Mouse (Mus musculus): Measurements from ENCODE around the gene St6galnac5. TPM values are rescaled to one million over a fixed set of nuclear protein-coding genes. Genes with fewer than 3 reads are reported as not detected.

Gene St6galnac5
- total and polyA plus RNA-seq, 2 experiments from 2014 or later = 12.4 to 12.9 TPM

GRCm38 (mm10) chr3:152951634-152952545 lies 30.2 kb downstream of the St6galnac5 start:
- no peak for DNase-seq (ENCODE audit: low spot score)
- WGBS = 77% methylated on average over 11 of the region's 11 CpGs
- Histone ChIP-seq H3K4me2 (ENCODE audit: low read depth, low read length) (no peak overlapping the region), H3K4me1 (ENCODE audit: insufficient read depth, low read length) (no peaks in the 10 kb centered on the region), H3K4me3 (ENCODE audit: low read length) (no peak overlapping the region), H3K36me3 (ENCODE audit: insufficient read depth, low read length) (no peaks in the 10 kb centered on the region), H3K27ac (no peak overlapping the region), H3K9ac (replicated peaks; ENCODE audit: low read length) (no peak overlapping the region), H3K9me3 (ENCODE audit: low read length) (no peaks in the 10 kb centered on the region), H3K27me3 (ENCODE audit: insufficient read depth, low read length) (no peaks in the 10 kb centered on the region)
- no peak for ATAC-seq
- TF ChIP-seq CTCF (IDR thresholded peaks at IDR 0.05; ENCODE audit: low read depth) = no peak

DNA sequence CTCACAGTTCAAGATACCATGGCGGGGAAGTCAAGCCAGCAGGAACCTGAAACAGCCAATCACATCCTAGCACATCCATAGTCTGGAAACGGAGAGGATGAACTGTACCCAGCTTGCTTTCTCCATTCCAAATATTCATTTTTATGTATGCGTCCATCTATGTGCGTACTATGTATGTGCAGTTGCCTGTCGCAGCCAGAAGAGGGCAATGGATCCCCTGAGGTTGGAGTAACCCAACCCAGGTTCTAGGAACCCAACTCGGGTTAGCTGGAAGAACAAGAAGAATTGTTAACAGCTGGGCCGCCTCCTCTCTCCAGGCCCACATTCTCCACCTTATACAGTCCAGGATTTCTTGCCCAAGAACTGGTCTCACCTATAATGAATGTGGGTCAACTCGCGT lies 31.1 kb downstream of the St6galnac5 start:
- Histone ChIP-seq H3K27ac (no peak overlapping the region), H3K27me3 (ENCODE audit: insufficient read depth, low read length) (no peaks in the 10 kb centered on the region), H3K4me2 (ENCODE audit: low read depth, low read length) (no peak overlapping the region), H3K4me1 (ENCODE audit: insufficient read depth, low read length) (no peaks in the 10 kb centered on the region), H3K4me3 (ENCODE audit: low read length) (no peak overlapping the region), H3K36me3 (ENCODE audit: insufficient read depth, low read length) (no peaks in the 10 kb centered on the region), H3K9me3 (ENCODE audit: low read length) (no peaks in the 10 kb centered on the region), H3K9ac (replicated peaks; ENCODE audit: low read length) (no peak overlapping the region)
- TF ChIP-seq CTCF (IDR thresholded peaks at IDR 0.05; ENCODE audit: low read depth) = no peak
- DNase-seq (ENCODE audit: low spot score) = no peak
- no peak for ATAC-seq
- WGBS = 95% methylated on average over 9 of the region's 9 CpGs

GRCm38 (mm10) chr3:152950299-152950698 lies 31.7 kb downstream of the St6galnac5 start:
- H3K4me1 ChIP-seq (ENCODE audit: insufficient read depth, low read length) = no peaks in the 10 kb centered on the region
- H3K36me3 ChIP-seq (ENCODE audit: insufficient read depth, low read length) = no peaks in the 10 kb centered on the region
- ATAC-seq = no peak
- no peak for TF ChIP-seq CTCF (IDR thresholded peaks at IDR 0.05; ENCODE audit: low read depth)
- H3K4me2 ChIP-seq (ENCODE audit: low read depth, low read length) = no peak overlapping the region
- no peaks in the 10 kb centered on the region for H3K9me3 ChIP-seq (ENCODE audit: low read length)
- 95% methylated on average over 5 of the region's 5 CpGs for WGBS
- no peak for DNase-seq (ENCODE audit: low spot score)
- H3K4me3 ChIP-seq (ENCODE audit: low read length) = no peak overlapping the region
- H3K27ac ChIP-seq = no peak overlapping the region
- H3K9ac ChIP-seq (replicated peaks; ENCODE audit: low read length) = no peak overlapping the region
- H3K27me3 ChIP-seq (ENCODE audit: insufficient read depth, low read length) = no peaks in the 10 kb centered on the region

DNA sequence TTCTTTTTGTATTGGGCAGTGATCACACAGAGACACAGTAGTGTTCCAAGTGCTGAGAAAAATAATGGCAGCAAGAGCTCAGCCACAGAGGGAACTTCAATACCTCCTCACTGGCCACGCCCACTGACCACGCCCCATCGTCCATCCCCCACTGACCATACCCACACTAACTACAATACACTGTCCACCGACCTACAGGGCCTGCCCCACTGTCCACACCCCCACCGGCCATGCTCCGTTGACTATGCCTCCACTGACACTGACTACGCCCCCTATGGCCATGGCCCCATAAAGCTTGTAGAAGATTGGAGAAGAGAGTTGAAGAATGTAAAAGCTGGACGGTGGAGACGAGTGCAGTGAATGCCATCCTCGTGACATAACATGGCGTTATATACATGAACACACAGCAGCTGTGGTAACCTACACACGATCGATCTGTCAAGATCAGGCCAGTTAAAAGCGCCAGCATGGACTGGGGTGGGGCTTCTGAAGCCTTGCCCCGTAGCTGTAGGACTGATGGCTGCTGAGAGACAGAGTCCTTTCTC lies 32.7 kb downstream of the St6galnac5 start:
- 92% methylated on average over 15 of the region's 15 CpGs for WGBS
- no peaks in the 10 kb centered on the region for H3K9me3 ChIP-seq (ENCODE audit: low read length)
- TF ChIP-seq CTCF (IDR thresholded peaks at IDR 0.05; ENCODE audit: low read depth) = no peak
- no peak overlapping the region for H3K4me2 ChIP-seq (ENCODE audit: low read depth, low read length)
- H3K36me3 ChIP-seq (ENCODE audit: insufficient read depth, low read length) = no peaks in the 10 kb centered on the region
- H3K27ac ChIP-seq = no peak overlapping the region
- ATAC-seq (no peak), DNase-seq (ENCODE audit: low spot score) (no peak)
- no peak overlapping the region for H3K9ac ChIP-seq (replicated peaks; ENCODE audit: low read length)
- no peaks in the 10 kb centered on the region for H3K27me3 ChIP-seq (ENCODE audit: insufficient read depth, low read length)
- H3K4me1 ChIP-seq (ENCODE audit: insufficient read depth, low read length) = no peaks in the 10 kb centered on the region
- H3K4me3 ChIP-seq (ENCODE audit: low read length) = no peak overlapping the region

DNA sequence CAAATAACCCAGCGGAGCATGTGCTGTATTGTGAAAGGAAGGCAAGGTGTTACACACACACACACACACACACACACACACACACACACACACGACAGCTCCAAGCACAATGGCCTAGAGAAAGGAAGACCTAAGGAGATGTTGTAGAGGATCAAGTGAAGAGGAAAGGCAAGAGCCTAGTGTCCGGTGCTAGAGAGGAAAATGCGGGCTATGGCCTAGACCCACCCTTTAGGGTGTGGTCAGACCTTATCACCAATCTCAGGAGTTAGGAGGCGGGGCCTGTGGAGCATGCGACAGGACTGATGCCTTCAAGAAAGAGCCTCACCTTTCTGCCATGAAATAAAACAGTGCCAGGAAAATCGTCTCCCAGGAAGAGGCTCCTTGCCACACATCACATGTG lies 33.5 kb downstream of the St6galnac5 start:
- Histone ChIP-seq H3K27ac (no peak overlapping the region), H3K4me1 (ENCODE audit: insufficient read depth, low read length) (no peaks in the 10 kb centered on the region), H3K36me3 (ENCODE audit: insufficient read depth, low read length) (no peaks in the 10 kb centered on the region), H3K4me3 (ENCODE audit: low read length) (no peak overlapping the region), H3K4me2 (ENCODE audit: low read depth, low read length) (no peak overlapping the region), H3K9me3 (ENCODE audit: low read length) (no peaks in the 10 kb centered on the region), H3K27me3 (ENCODE audit: insufficient read depth, low read length) (no peaks in the 10 kb centered on the region), H3K9ac (replicated peaks; ENCODE audit: low read length) (no peak overlapping the region)
- ATAC-seq = no peak
- no peak for TF ChIP-seq CTCF (IDR thresholded peaks at IDR 0.05; ENCODE audit: low read depth)
- no peak for DNase-seq (ENCODE audit: low spot score)
- 89% methylated on average over 7 of the region's 7 CpGs for WGBS

GRCm38 (mm10) chr3:152947031-152947640 lies 34.9 kb downstream of the St6galnac5 start:
- WGBS = 76% methylated on average over 11 of the region's 11 CpGs
- Histone ChIP-seq H3K9me3 (ENCODE audit: low read length) (no peaks in the 10 kb centered on the region), H3K27me3 (ENCODE audit: insufficient read depth, low read length) (no peaks in the 10 kb centered on the region), H3K27ac (no peak overlapping the region), H3K4me2 (ENCODE audit: low read depth, low read length) (no peak overlapping the region), H3K4me3 (ENCODE audit: low read length) (no peak overlapping the region), H3K9ac (replicated peaks; ENCODE audit: low read length) (no peak overlapping the region), H3K4me1 (ENCODE audit: insufficient read depth, low read length) (no peaks in the 10 kb centered on the region), H3K36me3 (ENCODE audit: insufficient read depth, low read length) (no peaks in the 10 kb centered on the region)
- ATAC-seq (no peak), DNase-seq (ENCODE audit: low spot score) (no peak)
- TF ChIP-seq CTCF (IDR thresholded peaks at IDR 0.05; ENCODE audit: low read depth) = no peak

All from hindbrain, postnatal 0 days (tissue).